Mouse (Mus musculus): ENCODE measurements around the gene Pisd. TPM values are rescaled to one million over a fixed set of nuclear protein-coding genes. Genes with fewer than 3 reads are reported as not detected.

Gene Pisd
- total and polyA plus RNA-seq, 3 experiments = 45.2 to 57.1 (median 52.1) TPM

DNA sequence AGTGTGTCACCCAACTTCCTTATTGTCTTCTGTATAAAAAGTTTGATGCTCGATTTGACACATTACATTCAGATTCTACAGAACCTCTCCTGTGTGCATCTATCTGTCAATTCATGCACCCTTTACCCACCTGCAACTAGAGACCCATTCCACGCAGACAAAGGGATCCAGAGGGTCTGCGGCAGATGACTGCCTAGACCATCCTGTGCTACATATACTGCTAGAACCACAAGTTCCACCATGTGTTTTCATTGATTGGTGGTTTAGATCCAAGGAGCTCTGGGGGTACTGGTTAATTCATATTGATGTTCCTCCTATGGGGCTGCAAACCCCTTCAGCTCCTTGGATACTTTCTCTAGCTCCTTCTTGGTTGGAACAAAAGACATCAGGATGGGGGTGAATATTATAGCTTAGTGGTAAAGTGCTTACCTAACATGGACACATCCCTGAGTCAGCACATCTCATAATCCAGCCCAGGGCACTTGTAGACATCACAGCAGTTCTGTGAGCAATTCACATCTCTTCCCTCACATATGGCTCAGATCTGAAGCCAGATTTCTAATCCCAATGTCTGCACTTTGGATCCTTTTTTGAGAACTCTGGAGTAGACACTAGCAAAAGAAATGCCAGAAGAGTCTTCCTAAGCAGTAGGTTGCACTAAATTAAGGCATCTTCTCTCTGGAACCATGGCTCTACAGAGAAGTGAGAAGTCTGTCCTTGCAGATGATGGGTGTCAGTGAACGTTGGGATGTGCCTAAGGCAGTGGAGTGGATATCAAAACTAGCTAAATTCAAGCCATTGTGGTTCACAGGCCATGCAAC, 73.0 kb downstream of the Pisd start:
- Histone ChIP-seq H3K9me3 (replicated peaks; ENCODE audit: low read length) (peaks cover 35% of the 10 kb centered on the region), H3K36me3 (replicated peaks in 1 of 2; ENCODE audit: control insufficient read depth in 1 of 2, insufficient read depth in 1 of 2, low read length in 1 of 2) (no peaks in the 10 kb centered on the region), H3K4me3 (replicated peaks in 1 of 3; ENCODE audit: low read depth in 2 of 3, low read length in 2 of 3, poor library complexity in 1 of 3) (no peak overlapping the region), H3K79me2 (replicated peaks; ENCODE audit: control insufficient read depth, extremely low read depth, insufficient read depth, poor library complexity, severe bottlenecking) (no peaks in the 10 kb centered on the region), H3K4me2 (ENCODE audit: insufficient read depth, low read depth, poor library complexity, severe bottlenecking) (no peak overlapping the region), H3K27me3 (replicated peaks) (no peaks in the 10 kb centered on the region), H3K27ac (ENCODE audit: insufficient read depth, low read depth) (no peak overlapping the region), H3K9ac (ENCODE audit: insufficient read depth, low read depth) (no peak overlapping the region), H3K4me1 (ENCODE audit: control insufficient read depth in 1 of 2, insufficient read depth in 2 of 2) (no peaks in the 10 kb centered on the region)
- peak; percentile 60 for DNase-seq (ENCODE audit: extremely low read depth)
- dilution Hi-C loops (cut with MboI; ENCODE audit: extremely low pct_ligation_motif_present, extremely low pct_unique_long_range_greater_than_20kb, low sequenced_read_pairs) = no loop called here
- TF ChIP-seq MAFK (IDR thresholded peaks at IDR 0.05; ENCODE audit: insufficient replicate concordance, low read length) (peak; percentile 90), TCF12 (IDR thresholded peaks at IDR 0.05; ENCODE audit: low read depth, low read length) (no peak), HCFC1 (IDR thresholded peaks at IDR 0.05; ENCODE audit: low read depth, low read length) (no peak), PAX5 (IDR thresholded peaks at IDR 0.05; ENCODE audit: low read length) (no peak)
- in situ Hi-C loops (cut with MboI; ENCODE audit: low pct_ligation_motif_present, low pct_unique_long_range_greater_than_20kb, low sequenced_read_pairs) = no loop called here

DNA sequence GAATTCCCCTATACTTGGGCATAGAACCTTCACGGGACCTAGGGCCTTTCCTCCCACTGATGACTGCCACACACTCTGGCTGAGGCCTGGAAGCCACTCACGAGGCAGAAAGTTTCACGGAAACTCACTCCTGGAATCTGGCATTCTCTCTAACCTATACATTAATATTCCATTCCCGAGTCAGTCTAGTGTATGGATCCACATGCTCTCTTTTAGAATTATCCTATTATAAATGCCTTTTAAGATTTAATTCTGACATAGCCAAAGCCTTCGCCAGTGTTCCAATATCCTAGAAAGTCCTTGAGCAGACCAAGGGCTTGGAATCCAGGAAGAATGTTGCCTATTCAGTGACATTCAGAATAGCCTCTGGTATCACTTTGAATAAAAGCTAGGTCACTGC, 74.0 kb downstream of the Pisd start:
- H3K27ac ChIP-seq (ENCODE audit: insufficient read depth, low read depth) = no peak overlapping the region
- H3K4me2 ChIP-seq (ENCODE audit: insufficient read depth, low read depth, poor library complexity, severe bottlenecking) = no peak overlapping the region
- TF ChIP-seq CHD2 (IDR thresholded peaks at IDR 0.05; ENCODE audit: low read length) (no peak), ZC3H11A (IDR thresholded peaks at IDR 0.05; ENCODE audit: low read depth, low read length) (no peak), NELFE (IDR thresholded peaks at IDR 0.05; ENCODE audit: low read depth, low read length) (no peak), MEF2A (IDR thresholded peaks at IDR 0.05; ENCODE audit: borderline replicate concordance, low read depth, low read length) (no peak), USF1 (IDR thresholded peaks at IDR 0.05; ENCODE audit: low read depth, low read length) (no peak), MYC (IDR thresholded peaks at IDR 0.05; ENCODE audit: low read depth, low read length) (no peak), ZMIZ1 (IDR thresholded peaks at IDR 0.05; ENCODE audit: low read depth, low read length) (no peak), ZNF384 (IDR thresholded peaks at IDR 0.05; ENCODE audit: low read depth, low read length) (no peak), MAZ (IDR thresholded peaks at IDR 0.05; ENCODE audit: low read depth, low read length) (no peak), EP300 (IDR thresholded peaks at IDR 0.05; ENCODE audit: low read length) (no peak)
- no peaks in the 10 kb centered on the region for H3K27me3 ChIP-seq (replicated peaks)
- in situ Hi-C loops (cut with MboI; ENCODE audit: low pct_ligation_motif_present, low pct_unique_long_range_greater_than_20kb, low sequenced_read_pairs) (no loop called here), dilution Hi-C loops (cut with MboI; ENCODE audit: extremely low pct_ligation_motif_present, extremely low pct_unique_long_range_greater_than_20kb, low sequenced_read_pairs) (no loop called here)
- H3K4me3 ChIP-seq (replicated peaks in 1 of 3; ENCODE audit: low read depth in 2 of 3, low read length in 2 of 3, poor library complexity in 1 of 3) = no peak overlapping the region
- no peaks in the 10 kb centered on the region for H3K4me1 ChIP-seq (ENCODE audit: control insufficient read depth in 1 of 2, insufficient read depth in 2 of 2)
- H3K79me2 ChIP-seq (replicated peaks; ENCODE audit: control insufficient read depth, extremely low read depth, insufficient read depth, poor library complexity, severe bottlenecking) = no peaks in the 10 kb centered on the region
- DNase-seq (ENCODE audit: extremely low read depth) = no peak
- H3K9ac ChIP-seq (ENCODE audit: insufficient read depth, low read depth) = no peak overlapping the region
- peaks cover 44% of the 10 kb centered on the region for H3K9me3 ChIP-seq (replicated peaks; ENCODE audit: low read length)
- no peaks in the 10 kb centered on the region for H3K36me3 ChIP-seq (replicated peaks in 1 of 2; ENCODE audit: control insufficient read depth in 1 of 2, insufficient read depth in 1 of 2, low read length in 1 of 2)
